Mouse (Mus musculus) gastrocnemius, adult 18-20 months (tissue): Measurements from ENCODE around the gene Zdhhc19. TPM values are rescaled to one million over a fixed set of nuclear protein-coding genes. Genes with fewer than 3 reads are reported as not detected.
A peak's percentile ranks its signal among the peaks of the same experiment; 100 is the strongest.
"Not testable (repeated sequence)": the region's sequence is repeated elsewhere in the genome, so short reads cannot be mapped to it uniquely, and the experiment has no call there.

Experiments
- DNase-seq: peaks from one replicate; pipeline ENCODE4 v3.0.0; 2021; ENCODE audit warnings: low spot score
- total RNA-seq, 2 experiments: library from RNA; stranded (reverse); gene quantifications; 2 replicates each; pipeline ENCODE4 v1.2.3; 2021

The Zdhhc19 gene
- total RNA-seq, 2 experiments from 2014 or later, result not detected

GRCm38 (mm10) chr16:32487234-32488111 is 8.6 kb upstream of the Zdhhc19 start, which contains the start of gene Slc51a:
Gene Slc51a (minus strand): TSS chr16:32487879.
- DNase-seq, result no peak

DNA sequence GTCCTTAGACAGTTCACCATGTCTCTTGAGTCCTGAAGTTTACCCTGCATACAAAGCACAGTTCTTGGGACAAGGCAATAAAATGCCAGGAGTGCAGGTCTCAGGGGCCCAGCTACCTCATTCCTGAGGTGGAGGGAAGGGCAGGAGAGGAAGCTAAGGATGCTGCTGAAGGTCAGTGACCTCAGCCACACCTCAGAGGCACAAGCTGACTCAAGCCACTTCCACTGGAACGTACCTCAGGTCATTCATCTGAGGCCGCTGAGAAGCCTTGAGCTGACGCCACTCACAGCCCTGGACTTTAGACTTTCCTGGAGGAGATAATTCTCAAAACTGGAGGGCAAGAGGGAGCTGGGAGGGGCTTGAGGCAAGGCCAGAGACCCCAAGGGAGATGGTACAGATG is 7.1 kb upstream of the Zdhhc19 start:
- no peak for DNase-seq

GRCm38 (mm10) chr16:32494371-32494770 is 1.7 kb upstream of the Zdhhc19 start:
- DNase-seq, result not testable (repeated sequence)

GRCm38 (mm10) chr16:32498996-32499395 is 2.9 kb downstream of the Zdhhc19 start:
- no peak for DNase-seq

- peak; percentile 82 for DNase-seq
Measured at GRCm38 (mm10) chr16:32499430-32500037, 3.5 kb downstream of the Zdhhc19 start.

- no peak for DNase-seq
Measured at GRCm38 (mm10) chr16:32501459-32501858, 5.4 kb downstream of the Zdhhc19 start.

DNA sequence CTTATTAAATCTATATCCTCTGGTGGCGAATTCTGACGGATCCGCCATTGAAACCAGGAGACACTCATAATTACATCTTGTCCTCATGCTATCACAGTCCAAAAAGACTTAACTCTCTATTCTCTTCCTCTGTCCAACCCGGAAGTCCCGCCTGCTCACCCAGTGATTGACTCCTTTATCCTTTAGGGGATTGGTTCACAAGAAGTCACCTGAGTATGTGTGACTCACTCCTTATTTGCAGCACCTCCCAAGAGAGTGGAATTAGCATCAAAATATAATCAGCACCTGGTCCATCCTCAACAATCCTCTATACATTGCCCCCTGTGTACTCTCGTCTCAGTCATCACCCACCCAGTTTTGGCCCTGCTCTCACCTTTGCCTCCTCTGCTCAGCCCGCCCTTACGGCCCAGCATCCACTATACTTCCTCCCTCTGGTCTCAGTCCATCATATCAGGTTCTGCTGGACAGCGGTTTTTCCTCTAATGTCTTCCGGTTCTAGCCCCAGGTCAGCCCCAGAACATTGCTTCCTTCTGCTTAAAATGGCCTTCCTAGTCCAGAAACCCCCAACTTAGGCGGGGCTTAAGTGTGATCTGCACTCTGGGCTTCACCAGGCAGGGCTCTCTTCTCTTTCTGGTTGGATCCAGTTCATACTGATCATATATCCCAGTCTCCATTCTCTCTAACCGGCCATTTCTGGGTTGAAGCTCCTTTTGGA is 6.7 kb downstream of the Zdhhc19 start:
- DNase-seq, result no peak

- DNase-seq, result no peak
Measured at GRCm38 (mm10) chr16:32503633-32504032, 7.6 kb downstream of the Zdhhc19 start.

- no peak for DNase-seq
Measured at GRCm38 (mm10) chr16:32506298-32506697, 10.2 kb downstream of the Zdhhc19 start.

- DNase-seq, result no peak
Measured at GRCm38 (mm10) chr16:32506868-32507267, 10.8 kb downstream of the Zdhhc19 start.

GRCm38 (mm10) chr16:32507407-32507806 is 11.3 kb downstream of the Zdhhc19 start:
- peak; percentile 63 for DNase-seq

DNA sequence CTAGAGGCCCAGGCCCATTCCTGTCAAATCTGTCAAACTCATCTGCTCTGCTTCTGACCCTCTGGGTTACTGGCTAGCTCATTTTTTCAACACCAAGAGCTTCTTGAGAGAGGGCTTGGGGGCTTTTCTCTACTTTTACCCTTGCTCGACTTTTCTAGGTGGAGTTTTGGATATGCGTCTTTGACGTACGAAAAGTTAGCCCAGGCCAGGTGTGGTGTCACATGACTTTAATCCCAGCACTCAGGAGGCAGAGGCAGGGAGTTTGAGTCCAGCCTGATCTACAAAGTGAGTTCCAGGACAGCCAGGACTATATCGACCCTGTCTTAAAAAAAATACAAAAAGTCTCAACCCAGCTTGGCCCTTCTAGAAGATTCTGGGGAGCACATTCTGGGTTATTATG is 12.0 kb downstream of the Zdhhc19 start:
- DNase-seq, result no peak

GRCm38 (mm10) chr16:32508506-32509065 is 12.5 kb downstream of the Zdhhc19 start:
- no peak for DNase-seq

DNA sequence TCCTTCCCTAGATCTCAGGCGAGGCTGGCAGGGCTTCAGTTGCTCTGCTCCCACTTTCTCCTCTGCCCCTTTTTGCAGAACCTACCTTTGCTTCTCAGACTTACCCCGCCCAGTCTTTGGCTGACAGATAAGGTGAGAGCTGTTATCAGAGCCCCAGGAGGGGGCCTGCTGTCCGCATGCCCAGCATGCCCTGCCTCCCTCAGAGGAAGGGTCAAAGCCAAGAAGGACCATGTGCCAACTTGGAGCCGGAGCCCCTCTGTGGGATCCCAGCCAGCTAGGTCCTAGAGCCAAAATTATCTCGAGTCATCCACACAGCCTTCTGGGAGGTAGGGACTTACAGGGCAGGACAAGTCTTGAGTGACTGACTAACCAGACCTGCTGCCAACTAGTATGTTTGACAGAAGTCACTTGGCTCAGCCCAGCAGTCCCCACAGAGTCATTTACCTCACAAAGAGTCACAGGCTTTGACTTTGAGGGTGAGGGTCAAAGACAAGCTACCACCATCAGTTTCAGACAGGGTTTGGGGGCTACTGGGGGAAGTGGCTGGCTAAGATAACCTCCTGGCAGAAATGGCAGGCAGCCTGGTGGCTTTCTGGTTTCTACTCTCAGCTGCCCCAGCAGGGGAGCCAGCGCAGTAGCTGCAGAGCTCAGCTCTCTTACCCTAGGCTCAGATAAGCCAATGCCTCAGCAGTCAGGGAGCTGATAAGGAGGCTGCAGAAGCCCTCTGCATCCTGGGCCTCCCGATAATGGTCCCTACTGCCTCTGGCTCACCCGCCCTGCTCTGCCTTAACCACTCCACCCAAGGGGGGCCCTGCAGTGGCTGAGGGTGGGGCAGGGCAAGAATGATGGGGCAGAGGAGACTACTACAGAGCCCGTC is 13.2 kb downstream of the Zdhhc19 start:
- no peak for DNase-seq

- DNase-seq, result no peak
Measured at GRCm38 (mm10) chr16:32510399-32511337, 14.6 kb downstream of the Zdhhc19 start.

- DNase-seq, result no peak
Measured at GRCm38 (mm10) chr16:32511338-32511734, 15.3 kb downstream of the Zdhhc19 start.

- no peak for DNase-seq
Measured at GRCm38 (mm10) chr16:32511827-32512490, 15.9 kb downstream of the Zdhhc19 start.

- DNase-seq, result peak; percentile 17
Measured at GRCm38 (mm10) chr16:32512921-32513320, 16.9 kb downstream of the Zdhhc19 start.

- no peak for DNase-seq
Measured at GRCm38 (mm10) chr16:32513401-32513800, 17.3 kb downstream of the Zdhhc19 start.
